Mouse (Mus musculus) adrenal gland, postnatal 25 days (tissue): Measurements from ENCODE around the gene Porcn. TPM values are rescaled to one million over a fixed set of nuclear protein-coding genes. Genes with fewer than 3 reads are reported as not detected.
A peak's percentile ranks its signal among the peaks of the same experiment; 100 is the strongest.

Source experiments
- DNase-seq: peaks from one replicate; pipeline ENCODE4 v3.0.0; 2021; ENCODE audit warnings: mixed read lengths
- total RNA-seq: library from RNA; stranded (reverse); gene quantifications from 2 replicates; pipeline ENCODE4 v1.2.3, GENCODE M21; 2021

The Porcn gene
- total RNA-seq, 1 experiment from 2014 or later, result 7.0 TPM

- DNase-seq, result no peak
These were observed 774 bp downstream of the Porcn start for GRCm38 (mm10) chrX:8205551-8205950.

GRCm38 (mm10) chrX:8205088-8205487, 1.2 kb downstream of the Porcn start:
- DNase-seq, result no peak

GRCm38 (mm10) chrX:8204076-8204475, 2.2 kb downstream of the Porcn start:
- DNase-seq, result no peak

GRCm38 (mm10) chrX:8203105-8203504, 3.2 kb downstream of the Porcn start:
- DNase-seq, result no peak

- DNase-seq, result no peak
These were observed 13.0 kb downstream of the Porcn start, which contains the start of gene Ebp for GRCm38 (mm10) chrX:8193419-8193723. Ebp (minus strand) TSS chrX:8193512.

GRCm38 (mm10) chrX:8192640-8193418, 13.5 kb downstream of the Porcn start:
- peak; percentile 78 for DNase-seq

GRCm38 (mm10) chrX:8192126-8192639, 14.1 kb downstream of the Porcn start:
- DNase-seq, result no peak

- DNase-seq, result no peak
These were observed 23.3 kb downstream of the Porcn start for GRCm38 (mm10) chrX:8182871-8183540.

- DNase-seq, result no peak
These were observed 26.7 kb downstream of the Porcn start for GRCm38 (mm10) chrX:8179646-8180045.

GRCm38 (mm10) chrX:8178871-8179270, 27.5 kb downstream of the Porcn start:
- no peak for DNase-seq

- peak; percentile 81 for DNase-seq
These were observed 30.6 kb downstream of the Porcn start, which contains the start of gene Tbc1d25 for GRCm38 (mm10) chrX:8175504-8176385. Tbc1d25 (minus strand) TSS chrX:8176181.

- DNase-seq, result no peak
These were observed 31.2 kb downstream of the Porcn start for GRCm38 (mm10) chrX:8175169-8175503.

GRCm38 (mm10) chrX:8167716-8168647, 38.3 kb downstream of the Porcn start:
- no peak for DNase-seq

- no peak for DNase-seq
These were observed 41.9 kb downstream of the Porcn start for GRCm38 (mm10) chrX:8164471-8164870.

GRCm38 (mm10) chrX:8163076-8163475, 43.2 kb downstream of the Porcn start:
- no peak for DNase-seq

- DNase-seq, result peak; percentile 82
These were observed 61.0 kb downstream of the Porcn start, which contains the start of gene Rbm3 for GRCm38 (mm10) chrX:8145153-8145991. Rbm3 (minus strand) TSS chrX:8145880.
